Mouse (Mus musculus) B cell, adult (primary cell): ENCODE measurements around the gene Il10. TPM values are rescaled to one million over a fixed set of nuclear protein-coding genes. Genes with fewer than 3 reads are reported as not detected.

Source experiments
- total RNA-seq: library from RNA; stranded (reverse); gene quantifications from 4 replicates; pipeline ENCODE4 v1.2.4, GENCODE M21; 2023; ENCODE audit not compliant: inconsistent age

The Il10 gene
- 2.0 to 2.8 TPM (median 2.4 TPM) in 4 replicates for total RNA-seq

GRCm38 (mm10) chr1:131019492-131020098, at the start of gene Il10:
Il10 (plus strand) TSS chr1:131019845.

Other genes starting within 250 kb of the Il10 start
- not detected in 4 replicates for gene Fcamr, start 218.9 kb upstream of the Il10 start, total RNA-seq
- 2.2 to 3.7 TPM (median 3.0 TPM) in 4 replicates for gene Pigr, start 193.2 kb upstream of the Il10 start, total RNA-seq
- gene Fcmr, start 154.2 kb upstream of the Il10 start, total RNA-seq = 982 to 1,190 TPM (median 1,061 TPM) in 4 replicates
- not detected in 4 replicates for gene Il24, start 132.4 kb upstream of the Il10 start, total RNA-seq
- gene Il20, start 108.4 kb upstream of the Il10 start, total RNA-seq = not detected in 4 replicates
- not detected in 4 replicates for gene Il19, start 79.7 kb upstream of the Il10 start, total RNA-seq
- 99.3 to 101 TPM (median 100 TPM) in 4 replicates for gene Mapkapk2, start 78.0 kb downstream of the Il10 start, total RNA-seq
- gene Dyrk3, start 118.5 kb downstream of the Il10 start, total RNA-seq = 30.8 to 40.6 TPM (median 37.6 TPM) in 4 replicates
- 36.5 to 44.6 TPM (median 41.4 TPM) in 4 replicates for gene Eif2d, start 133.3 kb downstream of the Il10 start, total RNA-seq
- gene Rassf5, start 225.4 kb downstream of the Il10 start, total RNA-seq = 126 to 131 TPM (median 128 TPM) in 4 replicates